Mouse (Mus musculus): ENCODE measurements around the gene Olfr853. TPM values are rescaled to one million over a fixed set of nuclear protein-coding genes. Genes with fewer than 3 reads are reported as not detected.

Olfr853 gene
- not detected for total RNA-seq (2021)

GRCm38 (mm10) chr9:19540976-19541375 is at the start of gene Olfr853:
TSS of gene Olfr853 (minus strand) at chr9:19541076.
- no peak for DNase-seq (ENCODE audit: low spot score in 2 of 2)
- intact Hi-C loops (cut with DNase I): no loop called here

GRCm38 (mm10) chr9:19582317-19582716 is 41.4 kb upstream of the Olfr853 start, which contains the start of gene Olfr855:
TSS of gene Olfr855 (plus strand) at chr9:19582617.
- intact Hi-C loops (cut with DNase I): no loop called here
- DNase-seq (ENCODE audit: low spot score in 2 of 2): no peak

- no peak for DNase-seq (ENCODE audit: low spot score in 2 of 2)
- intact Hi-C loops (cut with DNase I): no loop called here
Observed at GRCm38 (mm10) chr9:19567282-19567681, 26.4 kb upstream of the Olfr853 start, which contains the start of gene Olfr854. TSS of gene Olfr854 (minus strand) at chr9:19567382.

- no peak for DNase-seq (ENCODE audit: low spot score in 2 of 2)
- intact Hi-C loops (cut with DNase I): no loop called here
Observed at GRCm38 (mm10) chr9:19492995-19493394, 47.9 kb downstream of the Olfr853 start, which contains the start of gene Olfr851. TSS of gene Olfr851 (plus strand) at chr9:19493295.

Other genes with a start within 250 kb of the Olfr853 start
- not detected for gene Olfr844, start 224.7 kb downstream of the Olfr853 start, total RNA-seq (2021)
- not detected for gene Olfr845, start 204.6 kb downstream of the Olfr853 start, total RNA-seq (2021)
- not detected for gene Olfr846, start 177.1 kb downstream of the Olfr853 start, total RNA-seq (2021)
- gene Olfr847, start 162.4 kb downstream of the Olfr853 start, total RNA-seq (2021): not detected
- not detected for gene Olfr849, start 100.8 kb downstream of the Olfr853 start, total RNA-seq (2021)
- not detected for gene Olfr850, start 62.8 kb downstream of the Olfr853 start, total RNA-seq (2021)
- gene Olfr851, start 47.8 kb downstream of the Olfr853 start, total RNA-seq (2021): not detected
- gene Olfr854, start 26.3 kb upstream of the Olfr853 start, total RNA-seq (2021): not detected
- not detected for gene Olfr855, start 41.5 kb upstream of the Olfr853 start, total RNA-seq (2021)
- gene Zfp317, start 81.0 kb upstream of the Olfr853 start, total RNA-seq (2021): 10 to 100 TPM; 19.7 to 21.9 TPM
- not detected for gene Olfr857, start 168.4 kb upstream of the Olfr853 start, total RNA-seq (2021)
- gene Olfr58, start 239.2 kb upstream of the Olfr853 start, total RNA-seq (2021): not detected

Data from left cerebral cortex, postnatal 36 days (tissue).